Mouse (Mus musculus) liver, adult 2 months (tissue): ENCODE results near the gene Tmem106a.

Source experiments
- CTCF ChIP-seq: fragments of 200-500 bp; IDR thresholded peaks from 2 replicates; pipeline ENCODE4 v1.5.1; 2011; ENCODE audit warnings: low read depth, low read length, control low read depth
- POLR2A ChIP-seq: fragments of 200-500 bp; IDR thresholded peaks from 2 replicates; pipeline ENCODE4 v1.6.1; 2011; ENCODE audit warnings: low read length, control low read depth; ENCODE audit not compliant: insufficient read depth; ENCODE audit errors: extremely low read depth

- no peak for TF ChIP-seq CTCF
- TF ChIP-seq POLR2A: no peak
These were observed 1.2 kb downstream of the Tmem106a start for GRCm38 (mm10) chr11:101583205-101583604.
